Mouse (Mus musculus) hindbrain, embryonic 16.5 days (tissue): ENCODE results near the gene Maz. TPM values are rescaled to one million over a fixed set of nuclear protein-coding genes. Genes with fewer than 3 reads are reported as not detected.

Experiments
- ATAC-seq: fragments of 200-750 bp; cut with Nextera tagmentation; 2 replicates; pipeline ENCODE4 v1.8.0; 2017; ENCODE audit warnings: moderate TSS enrichment, moderate library complexity
- H3K27ac ChIP-seq: fragments of 300-500 bp; sonication (generic); 2 replicates; pipeline ENCODE4 v1.5.1; 2014; ENCODE audit warnings: low read depth, mild to moderate bottlenecking, control low read depth, low read length, moderate library complexity
- H3K27me3 ChIP-seq: fragments of 300-500 bp; sonication (generic); replicated peaks from 2 replicates; pipeline ENCODE4 v1.6.1; 2014; ENCODE audit warnings: low read length; ENCODE audit not compliant: control insufficient read depth, insufficient read depth
- H3K36me3 ChIP-seq: fragments of 300-500 bp; sonication (generic); 2 replicates; pipeline ENCODE4 v1.6.1; 2014; ENCODE audit warnings: mild to moderate bottlenecking, low read length, moderate library complexity, mixed read lengths; ENCODE audit not compliant: control insufficient read depth, insufficient read depth
- H3K4me1 ChIP-seq: fragments of 300-500 bp; sonication (generic); 2 replicates; pipeline ENCODE4 v1.6.1; 2014; ENCODE audit warnings: low read depth, low read length; ENCODE audit not compliant: control insufficient read depth, insufficient read depth
- H3K4me2 ChIP-seq: fragments of 300-500 bp; sonication (generic); 2 replicates; pipeline ENCODE4 v1.6.1; 2014; ENCODE audit warnings: mild to moderate bottlenecking, low read length, control low read depth, moderate library complexity
- H3K4me3 ChIP-seq: fragments of 300-500 bp; sonication (generic); 2 replicates; pipeline ENCODE4 v1.5.1; 2014; ENCODE audit warnings: mild to moderate bottlenecking, low read length, control low read depth, moderate library complexity
- H3K9ac ChIP-seq: fragments of 300-500 bp; sonication (generic); 2 replicates; pipeline ENCODE4 v1.6.1; 2014; ENCODE audit warnings: low read depth, mild to moderate bottlenecking, control low read depth, low read length, moderate library complexity
- H3K9me3 ChIP-seq: fragments of 300-500 bp; sonication (generic); 2 replicates; pipeline ENCODE4 v1.6.1; 2014; ENCODE audit warnings: mild to moderate bottlenecking, low read length, moderate library complexity; ENCODE audit not compliant: control insufficient read depth
- WGBS: fragments of 180-500 bp; shearing (Covaris S2); extraction: QIAGEN DNeasy Blood & Tissue Kit; methylation state at CpG from one replicate; pipeline ENCODE4 v1.1.7; 2014; 5-methylcytosine and 5-hydroxymethylcytosine counted together
- microRNA-seq: library from miRNA; unstranded; fragments of <30 nt; microRNA quantifications from one replicate; pipeline ENCODE4, GENCODE M21; 2017
- polyA plus RNA-seq: library from polyadenylated mRNA; unstranded; fragments of >200 nt; fragmentation: Nextera tagmentation; extraction: Ambion mirVana; gene quantifications from 2 replicates; pipeline ENCODE4 v1.2.1, GENCODE M21; 2015

Gene Maz
- polyA plus RNA-seq, 1 experiment from 2014 or later: 53.9 TPM

DNA sequence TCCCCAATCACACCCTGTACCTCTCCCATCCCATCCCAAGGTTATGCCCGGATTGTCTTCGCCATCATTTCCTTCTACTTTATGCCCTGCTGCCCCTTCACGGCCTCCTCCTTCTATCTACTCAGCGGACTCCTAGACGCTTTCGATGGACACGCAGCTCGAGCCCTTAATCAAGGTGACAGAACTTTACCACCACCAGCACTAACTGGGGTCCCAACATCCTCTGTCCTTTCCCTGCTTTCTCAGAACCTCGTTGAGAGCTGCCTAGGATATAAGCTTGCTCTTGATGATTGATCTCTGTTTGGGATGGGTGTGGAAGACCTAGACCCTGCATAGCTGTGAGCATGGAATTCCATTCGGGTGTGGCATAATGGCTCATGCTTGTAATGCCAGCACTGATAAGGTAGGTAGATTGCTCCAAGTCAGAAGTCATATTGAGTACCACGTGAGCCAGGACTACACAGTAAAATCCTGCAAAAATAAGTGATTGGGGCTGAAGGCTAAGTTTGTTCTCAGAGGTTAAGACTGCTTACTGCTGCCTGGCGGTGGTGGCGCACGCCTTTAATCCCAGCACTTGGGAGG, 49.9 kb downstream of the Maz start:
- 29% methylated on average over 14 of the region's 14 CpGs for WGBS
- H3K4me2 ChIP-seq: peak overlapping the region; percentile 96
- no peak for ATAC-seq

GRCm38 (mm10) chr7:126975950-126976866, 50.6 kb downstream of the Maz start, which contains the start of gene Cdiptos:
Gene Cdiptos (minus strand): TSS chr7:126976098.
- Histone ChIP-seq H3K27ac (peak within 1 kb of the TSS; percentile 97), H3K4me1 (peaks cover 9% of the 10 kb centered on the region), H3K9ac (peak within 1 kb of the TSS; percentile 99), H3K9me3 (no peaks in the 10 kb centered on the region), H3K36me3 (peaks cover 23% of the 10 kb centered on the region; the same call in 1 of the 2 replicates), H3K4me2 (peak within 1 kb of the TSS; percentile 96), H3K4me3 (peak within 1 kb of the TSS; percentile 99), H3K27me3 (no peaks in the 10 kb centered on the region)
- ATAC-seq: peak; percentile 97
- WGBS: under 1% methylated on average over 49 of the region's 55 CpGs

More for the DNA sequence above, 49.9 kb downstream of the Maz start:
- peak overlapping the region; percentile 97 for H3K27ac ChIP-seq
- peak overlapping the region; percentile 99 for H3K9ac ChIP-seq
- no peaks in the 10 kb centered on the region for H3K27me3 ChIP-seq
- no peaks in the 10 kb centered on the region for H3K9me3 ChIP-seq
- peaks cover 20% of the 10 kb centered on the region; the same call in 1 of the 2 replicates for H3K36me3 ChIP-seq
- peak overlapping the region; percentile 99 for H3K4me3 ChIP-seq
- peaks cover 9% of the 10 kb centered on the region for H3K4me1 ChIP-seq

DNA sequence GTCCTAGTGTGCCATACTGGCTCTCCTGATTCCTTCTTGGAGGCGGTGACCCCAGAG, 51.1 kb downstream of the Maz start, which contains the start of gene Cdipt:
Gene Cdipt, plus strand, starts transcription at position 22 of the 57 bp plus-strand sequence.
- Histone ChIP-seq H3K27ac (peak within 1 kb of the TSS; percentile 97), H3K36me3 (peaks cover 27% of the 10 kb centered on the region; the same call in 1 of the 2 replicates), H3K4me1 (peaks cover 9% of the 10 kb centered on the region), H3K9ac (peak within 1 kb of the TSS; percentile 99), H3K4me2 (peak within 1 kb of the TSS; percentile 96), H3K27me3 (no peaks in the 10 kb centered on the region), H3K4me3 (peak within 1 kb of the TSS; percentile 99), H3K9me3 (no peaks in the 10 kb centered on the region)
- WGBS: 9% methylated on average over 1 of the region's 1 CpGs
- no peak for ATAC-seq

DNA sequence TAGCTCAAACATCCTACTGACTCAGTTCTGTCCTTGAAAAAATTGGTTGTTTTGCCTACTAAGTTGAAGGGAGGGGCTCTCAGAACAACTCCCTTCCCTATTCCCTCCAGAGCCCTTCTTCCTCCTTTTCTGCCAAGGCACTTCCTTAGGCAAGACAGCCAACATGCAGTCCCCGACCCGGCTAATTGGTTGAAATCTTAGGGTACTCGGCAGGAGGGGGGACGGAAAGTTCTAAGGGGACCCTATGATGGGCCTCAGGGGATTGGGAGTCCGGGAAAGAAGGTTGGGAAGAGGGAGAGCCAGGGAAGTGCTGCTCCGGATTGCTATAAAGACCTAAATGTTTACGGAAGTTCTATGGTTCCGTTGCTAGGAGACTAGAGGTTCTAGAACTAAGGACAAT, 51.3 kb downstream of the Maz start:
- no peaks in the 10 kb centered on the region for H3K27me3 ChIP-seq
- WGBS: 19% methylated on average over 8 of the region's 8 CpGs
- peak overlapping the region; percentile 97; the same call in 1 of the 2 replicates for H3K27ac ChIP-seq
- no peak; the same call in 1 of the 2 replicates for ATAC-seq
- peak overlapping the region; percentile 48 for H3K4me2 ChIP-seq
- H3K4me1 ChIP-seq: peaks cover 9% of the 10 kb centered on the region
- H3K9me3 ChIP-seq: no peaks in the 10 kb centered on the region
- H3K36me3 ChIP-seq: peaks cover 27% of the 10 kb centered on the region; the same call in 1 of the 2 replicates
- H3K4me3 ChIP-seq: peak overlapping the region; percentile 99
- peak overlapping the region; percentile 99 for H3K9ac ChIP-seq

Small RNA genes within 50 kb of the gene (microRNA-seq; reads per million reads assigned to microRNA genes)
- gene Gm44343: not detected

Other genes starting within 250 kb of the Maz start
- gene Tbx6, start 245.6 kb downstream of the Maz start, polyA plus RNA-seq: 0.29 and 0.55 TPM in 2 replicates
- 157 and 165 TPM in 2 replicates for gene Ppp4c, start 234.5 kb downstream of the Maz start, polyA plus RNA-seq
- gene Fam57b, start 229.4 kb downstream of the Maz start, polyA plus RNA-seq: 52.8 and 59.4 TPM in 2 replicates
- 0.49 TPM in 1 of 2 replicates, not detected in the other for gene 4930451I11Rik, start 195.4 kb downstream of the Maz start, polyA plus RNA-seq
- gene Doc2a, start 179.6 kb downstream of the Maz start, polyA plus RNA-seq: 31.1 and 34.0 TPM in 2 replicates
- 21.1 and 23.6 TPM in 2 replicates for gene Hirip3, start 165.1 kb downstream of the Maz start, polyA plus RNA-seq
- 88.3 and 100 TPM in 2 replicates for gene Ino80e, start 164.7 kb downstream of the Maz start, polyA plus RNA-seq
- gene Taok2, start 142.3 kb downstream of the Maz start, polyA plus RNA-seq: 52.8 and 60.3 TPM in 2 replicates
- gene Tmem219, start 104.1 kb downstream of the Maz start, polyA plus RNA-seq: 34.0 and 35.9 TPM in 2 replicates
- 126 and 134 TPM in 2 replicates for gene Kctd13, start 98.2 kb downstream of the Maz start, polyA plus RNA-seq
- 9.4 and 11.5 TPM in 2 replicates for gene Asphd1, start 77.5 kb downstream of the Maz start, polyA plus RNA-seq
- gene Sez6l2, start 76.5 kb downstream of the Maz start, polyA plus RNA-seq: 54.9 and 56.7 TPM in 2 replicates
- gene Cdipt, start 51.1 kb downstream of the Maz start, polyA plus RNA-seq: 160 and 162 TPM in 2 replicates
- 1.2 and 1.6 TPM in 2 replicates for gene Cdiptos, start 50.9 kb downstream of the Maz start, polyA plus RNA-seq
- 3.9 and 4.8 TPM in 2 replicates for gene Mvp, start 12.4 kb downstream of the Maz start, polyA plus RNA-seq
- gene Pagr1b, start 10.6 kb downstream of the Maz start, polyA plus RNA-seq: 0.31 TPM in 1 of 2 replicates, not detected in the other
- 26.9 and 55.8 TPM in 2 replicates for gene Pagr1a, start 9.7 kb downstream of the Maz start, polyA plus RNA-seq
- gene Gm42742, start 5.9 kb downstream of the Maz start, polyA plus RNA-seq: 47.5 and 81.5 TPM in 2 replicates
- gene Prrt2, start 5.8 kb downstream of the Maz start, polyA plus RNA-seq: 71.4 and 84.6 TPM in 2 replicates
- 22.2 and 29.8 TPM in 2 replicates for gene Kif22, start 15.4 kb upstream of the Maz start, polyA plus RNA-seq
- gene Zg16, start 60.3 kb upstream of the Maz start, polyA plus RNA-seq: not detected in 2 replicates
- 2.2 and 2.4 TPM in 2 replicates for gene AI467606, start 64.3 kb upstream of the Maz start, polyA plus RNA-seq
- 1.1 TPM in 2 replicates for gene Qprt, start 95.2 kb upstream of the Maz start, polyA plus RNA-seq
- 0.07 TPM in 1 of 2 replicates, not detected in the other for gene Spn, start 110.8 kb upstream of the Maz start, polyA plus RNA-seq
- gene Cd2bp2, start 169.0 kb upstream of the Maz start, polyA plus RNA-seq: 70.4 and 72.7 TPM in 2 replicates
- 27.0 and 29.1 TPM in 2 replicates for gene Tbc1d10b, start 181.4 kb upstream of the Maz start, polyA plus RNA-seq
- 3.5 and 47.0 TPM in 2 replicates for gene Mylpf, start 181.9 kb upstream of the Maz start, polyA plus RNA-seq
- 42.7 and 49.1 TPM in 2 replicates for gene Zfp553, start 206.0 kb upstream of the Maz start, polyA plus RNA-seq
- gene Sept1, start 206.1 kb upstream of the Maz start, polyA plus RNA-seq: 12.1 and 12.3 TPM in 2 replicates
- gene Zfp771, start 217.2 kb upstream of the Maz start, polyA plus RNA-seq: 76.8 and 82.6 TPM in 2 replicates
- gene Dctpp1, start 233.7 kb upstream of the Maz start, polyA plus RNA-seq: 118 and 122 TPM in 2 replicates
- 54.2 and 58.9 TPM in 2 replicates for gene Sephs2, start 247.0 kb upstream of the Maz start, polyA plus RNA-seq